Mouse (Mus musculus) embryonic facial prominence, embryonic 11.5 days (tissue): ENCODE measurements around the gene A530084C06Rik. TPM values are rescaled to one million over a fixed set of nuclear protein-coding genes. Genes with fewer than 3 reads are reported as not detected.

Experiments used
- ATAC-seq: fragments of 200-750 bp; cut with Nextera tagmentation; replicated peaks from 2 replicates; pipeline ENCODE4 v1.8.0; 2017; ENCODE audit warnings: low read depth; ENCODE audit not compliant: insufficient number of reproducible peaks, low FRiP score, low TSS enrichment
- DNase-seq: peaks from one replicate; pipeline ENCODE4 v3.0.0-alpha.2; 2015; ENCODE audit warnings: low spot score
- H3K27ac ChIP-seq: fragments of 300-500 bp; sonication (generic); replicated peaks from 2 replicates; pipeline ENCODE4 v1.5.1; 2014; ENCODE audit warnings: mild to moderate bottlenecking, low read depth, low read length, control low read depth
- H3K27me3 ChIP-seq: fragments of 300-500 bp; sonication (generic); 2 replicates; pipeline ENCODE4 v1.6.1; 2014; ENCODE audit warnings: mild to moderate bottlenecking, low read length, moderate library complexity, mixed read lengths; ENCODE audit not compliant: control insufficient read depth, insufficient read depth
- H3K36me3 ChIP-seq: fragments of 300-500 bp; sonication (generic); replicated peaks from 2 replicates; pipeline ENCODE4 v1.6.1; 2014; ENCODE audit warnings: low read depth, mild to moderate bottlenecking, low read length, moderate library complexity, mixed read lengths; ENCODE audit not compliant: control insufficient read depth, insufficient read depth
- H3K4me1 ChIP-seq: fragments of 300-500 bp; sonication (generic); 2 replicates; pipeline ENCODE4 v1.6.1; 2014; ENCODE audit warnings: low read length, mixed read lengths; ENCODE audit not compliant: control insufficient read depth, insufficient read depth
- H3K4me2 ChIP-seq: fragments of 300-500 bp; sonication (generic); 2 replicates; pipeline ENCODE4 v1.6.1; 2014; ENCODE audit warnings: low read depth, mild to moderate bottlenecking, control low read depth, low read length, moderate library complexity
- H3K4me3 ChIP-seq: fragments of 300-500 bp; sonication (generic); 2 replicates; pipeline ENCODE4 v1.5.1; 2014; ENCODE audit warnings: low read depth, low read length, control low read depth
- H3K9ac ChIP-seq: fragments of 300-500 bp; sonication (generic); replicated peaks from 2 replicates; pipeline ENCODE4 v1.6.1; 2014; ENCODE audit warnings: mild to moderate bottlenecking, control low read depth, low read length
- H3K9me3 ChIP-seq: fragments of 300-500 bp; sonication (generic); replicated peaks from 2 replicates; pipeline ENCODE4 v1.6.1; 2016; ENCODE audit warnings: mild to moderate bottlenecking, low read length, inconsistent platforms, mixed read lengths; ENCODE audit not compliant: control insufficient read depth
- WGBS: fragments of 180-500 bp; shearing (Covaris S2); extraction: QIAGEN DNeasy Blood & Tissue Kit; methylation state at CpG from one replicate; pipeline ENCODE4 v1.1.7; 2014; 5-methylcytosine and 5-hydroxymethylcytosine counted together
- polyA plus RNA-seq: library from polyadenylated mRNA; unstranded; fragments of >200 nt; fragmentation: Nextera tagmentation; extraction: Ambion mirVana; gene quantifications from 2 replicates; pipeline ENCODE4 v1.2.1, GENCODE M21; 2014

A530084C06Rik gene
- polyA plus RNA-seq, 1 experiment from 2014 or later: not detected

DNA sequence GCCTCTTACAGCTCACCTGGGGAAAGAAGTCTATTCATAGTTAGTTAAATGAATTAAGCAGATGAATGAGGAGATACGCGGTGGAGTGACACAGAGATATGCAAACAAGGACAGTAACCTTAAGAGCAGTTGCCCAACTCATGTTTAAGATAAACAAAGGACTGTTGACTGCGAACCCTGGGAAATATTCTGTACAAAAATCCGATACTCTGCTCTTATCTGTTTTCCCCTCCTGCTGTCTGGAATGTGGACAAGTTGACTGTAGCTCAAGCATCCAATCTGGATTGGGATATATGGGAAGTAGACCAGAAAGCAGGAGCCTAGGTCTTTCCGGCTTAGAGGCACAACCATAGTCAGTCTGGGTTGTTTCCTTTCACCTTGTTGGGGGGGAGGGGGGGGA lies 27.9 kb downstream of the A530084C06Rik start:
- no peak overlapping the region for H3K4me3 ChIP-seq
- no peak overlapping the region for H3K27ac ChIP-seq
- WGBS: 80% methylated on average over 5 of the region's 5 CpGs
- no peaks in the 10 kb centered on the region for H3K9me3 ChIP-seq
- no peak overlapping the region for H3K4me2 ChIP-seq
- no peaks in the 10 kb centered on the region for H3K36me3 ChIP-seq
- ATAC-seq (no peak), DNase-seq (no peak)
- H3K27me3 ChIP-seq: no peaks in the 10 kb centered on the region
- no peaks in the 10 kb centered on the region for H3K4me1 ChIP-seq
- no peak overlapping the region for H3K9ac ChIP-seq

- no peaks in the 10 kb centered on the region for H3K9me3 ChIP-seq
- WGBS: 87% methylated on average over 4 of the region's 4 CpGs
- no peaks in the 10 kb centered on the region for H3K36me3 ChIP-seq
- no peak overlapping the region for H3K4me2 ChIP-seq
- ATAC-seq (no peak), DNase-seq (no peak)
- no peaks in the 10 kb centered on the region for H3K4me1 ChIP-seq
- no peak overlapping the region for H3K4me3 ChIP-seq
- H3K27ac ChIP-seq: no peak overlapping the region
- H3K27me3 ChIP-seq: no peaks in the 10 kb centered on the region
- no peak overlapping the region for H3K9ac ChIP-seq
These were observed 34.2 kb downstream of the A530084C06Rik start for GRCm38 (mm10) chr13:31524976-31525375.

DNA sequence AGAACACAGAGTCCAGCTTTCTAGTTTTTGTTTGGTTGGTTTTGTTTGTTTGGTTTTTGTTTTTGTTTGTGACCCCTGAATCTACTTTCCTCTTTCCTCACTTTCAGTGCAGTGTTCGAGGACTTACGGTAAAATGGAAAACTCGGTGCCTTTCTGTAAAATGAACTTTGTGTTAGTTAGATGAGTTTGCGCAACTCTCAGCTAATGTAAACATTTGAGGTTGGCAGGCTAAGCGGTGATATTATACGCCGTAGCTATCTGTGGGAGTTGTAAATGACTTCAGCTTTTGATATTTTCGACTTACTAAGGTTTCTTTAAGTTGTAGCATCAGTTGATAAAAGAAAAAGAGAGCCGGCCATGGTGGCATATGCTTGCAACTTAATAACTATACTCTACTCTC lies 40.2 kb downstream of the A530084C06Rik start:
- ATAC-seq (no peak), DNase-seq (no peak)
- Histone ChIP-seq H3K4me2 (no peak overlapping the region), H3K4me3 (no peak overlapping the region), H3K27me3 (no peaks in the 10 kb centered on the region), H3K27ac (no peak overlapping the region), H3K36me3 (no peaks in the 10 kb centered on the region), H3K4me1 (no peaks in the 10 kb centered on the region), H3K9me3 (no peaks in the 10 kb centered on the region), H3K9ac (no peak overlapping the region)
- WGBS: 92% methylated on average over 9 of the region's 9 CpGs

GRCm38 (mm10) chr13:31518411-31518886 lies 40.7 kb downstream of the A530084C06Rik start:
- no peak for ATAC-seq
- Histone ChIP-seq H3K36me3 (no peaks in the 10 kb centered on the region), H3K4me3 (no peak overlapping the region), H3K9ac (no peak overlapping the region), H3K4me1 (no peaks in the 10 kb centered on the region), H3K27me3 (no peaks in the 10 kb centered on the region), H3K9me3 (no peaks in the 10 kb centered on the region), H3K4me2 (no peak overlapping the region), H3K27ac (no peak overlapping the region)
- no peak for DNase-seq
- WGBS: 80% methylated on average over 10 of the region's 10 CpGs

GRCm38 (mm10) chr13:31515261-31515660 lies 43.9 kb downstream of the A530084C06Rik start:
- Histone ChIP-seq H3K4me1 (no peaks in the 10 kb centered on the region), H3K27me3 (no peaks in the 10 kb centered on the region), H3K36me3 (no peaks in the 10 kb centered on the region), H3K9ac (no peak overlapping the region), H3K4me2 (no peak overlapping the region), H3K27ac (no peak overlapping the region), H3K4me3 (no peak overlapping the region), H3K9me3 (no peaks in the 10 kb centered on the region)
- DNase-seq (no peak), ATAC-seq (no peak)
- WGBS: 94% methylated on average over 7 of the region's 7 CpGs

GRCm38 (mm10) chr13:31506494-31507167 lies 52.5 kb downstream of the A530084C06Rik start:
- Histone ChIP-seq H3K27me3 (no peaks in the 10 kb centered on the region), H3K4me3 (no peak overlapping the region), H3K36me3 (no peaks in the 10 kb centered on the region), H3K9ac (no peak overlapping the region), H3K9me3 (no peaks in the 10 kb centered on the region), H3K4me1 (no peaks in the 10 kb centered on the region), H3K27ac (no peak overlapping the region), H3K4me2 (no peak overlapping the region)
- no peak for DNase-seq
- WGBS: 80% methylated on average over 8 of the region's 8 CpGs
- ATAC-seq: no peak

Other genes starting within 250 kb of the A530084C06Rik start
- gene Foxq1, start 3.2 kb downstream of the A530084C06Rik start, polyA plus RNA-seq: 0.82 and 0.93 TPM in 2 replicates
- gene Foxf2, start 66.5 kb upstream of the A530084C06Rik start, polyA plus RNA-seq: 12.3 and 14.7 TPM in 2 replicates
- gene Foxc1, start 247.3 kb upstream of the A530084C06Rik start, polyA plus RNA-seq: 9.3 and 10.6 TPM in 2 replicates